Mouse (Mus musculus) regulatory T cell (primary cell): Measurements from ENCODE around the gene Arhgef28.
"Not testable (repeated sequence)": the region's sequence is repeated elsewhere in the genome, so short reads cannot be mapped to it uniquely, and the experiment has no call there.

Source experiments
- in situ Hi-C: fragments of 300-600 bp; cut with MboI, MseI; formaldehyde crosslinking; loops from one replicate; pipeline ENCODE4 v1.15.1; 2025; ENCODE audit warnings: high pct_unique_total_duplicates

Gene Arhgef28

GRCm38 (mm10) chr13:98073190-98073589 lies 133.0 kb downstream of the Arhgef28 start:
- in situ Hi-C loops: no loop called here

- in situ Hi-C loops: no loop called here
Observed at GRCm38 (mm10) chr13:98070458-98070857, 135.8 kb downstream of the Arhgef28 start.

- in situ Hi-C loops: no loop called here
Observed at GRCm38 (mm10) chr13:98069646-98070045, 136.6 kb downstream of the Arhgef28 start.

GRCm38 (mm10) chr13:98062843-98063242 lies 143.4 kb downstream of the Arhgef28 start:
- in situ Hi-C loops: no loop called here

GRCm38 (mm10) chr13:98060121-98060520 lies 146.1 kb downstream of the Arhgef28 start:
- in situ Hi-C loops: not testable (repeated sequence)

- in situ Hi-C loops: no loop called here
Observed at GRCm38 (mm10) chr13:98055194-98055593, 151.0 kb downstream of the Arhgef28 start.

- in situ Hi-C loops: no loop called here
Observed at GRCm38 (mm10) chr13:98040628-98041150, 165.6 kb downstream of the Arhgef28 start.

- in situ Hi-C loops: no loop called here
Observed at GRCm38 (mm10) chr13:98038731-98039130, 167.5 kb downstream of the Arhgef28 start.

GRCm38 (mm10) chr13:98037693-98038092 lies 168.5 kb downstream of the Arhgef28 start:
- in situ Hi-C loops: no loop called here

GRCm38 (mm10) chr13:98031642-98031960 lies 174.6 kb downstream of the Arhgef28 start:
- in situ Hi-C loops: no loop called here

GRCm38 (mm10) chr13:98030959-98031641 lies 175.1 kb downstream of the Arhgef28 start:
- in situ Hi-C loops: no loop called here

GRCm38 (mm10) chr13:98030041-98030440 lies 176.2 kb downstream of the Arhgef28 start:
- in situ Hi-C loops: no loop called here

- in situ Hi-C loops: loop anchor here (5.0 kb wide), 1 partner anchor 204 kb away; no protein-coding TSS in a partner anchor
Observed at GRCm38 (mm10) chr13:98028711-98029250, 177.5 kb downstream of the Arhgef28 start.

GRCm38 (mm10) chr13:98027641-98028204 lies 178.5 kb downstream of the Arhgef28 start:
- in situ Hi-C loops: loop anchor here (5.0 kb wide), 1 partner anchor 205 kb away; no protein-coding TSS in a partner anchor

GRCm38 (mm10) chr13:98027122-98027521 lies 179.1 kb downstream of the Arhgef28 start:
- in situ Hi-C loops: loop anchor here (5.0 kb wide), 1 partner anchor 205 kb away; no protein-coding TSS in a partner anchor

- in situ Hi-C loops: loop anchor here (5.0 kb wide), 1 partner anchor 206 kb away; no protein-coding TSS in a partner anchor
Observed at GRCm38 (mm10) chr13:98025706-98026504, 180.3 kb downstream of the Arhgef28 start.

- in situ Hi-C loops: loop anchor here (5.0 kb wide), 1 partner anchor 207 kb away; no protein-coding TSS in a partner anchor
Observed at GRCm38 (mm10) chr13:98025162-98025561, 181.1 kb downstream of the Arhgef28 start.

- in situ Hi-C loops: loop anchor here (5.0 kb wide), 1 partner anchor 208 kb away; no protein-coding TSS in a partner anchor
Observed at GRCm38 (mm10) chr13:98024680-98025079, 181.6 kb downstream of the Arhgef28 start.

GRCm38 (mm10) chr13:98021906-98022305 lies 184.3 kb downstream of the Arhgef28 start:
- in situ Hi-C loops: no loop called here

GRCm38 (mm10) chr13:98018837-98019236 lies 187.4 kb downstream of the Arhgef28 start:
- in situ Hi-C loops: not testable (repeated sequence)

- in situ Hi-C loops: no loop called here
Observed at GRCm38 (mm10) chr13:98016923-98017588, 189.2 kb downstream of the Arhgef28 start.
